Mouse (Mus musculus): ENCODE results near the gene Tas2r115. TPM values are rescaled to one million over a fixed set of nuclear protein-coding genes. Genes with fewer than 3 reads are reported as not detected.
"Not testable (repeated sequence)": the region's sequence is repeated elsewhere in the genome, so short reads cannot be mapped to it uniquely, and the experiment has no call there.

Tas2r115 gene
- not detected in 2 replicates for polyA plus RNA-seq (2012; rRNA removed)

- no peak for DNase-seq (ENCODE audit: low read depth)
Measured at GRCm38 (mm10) chr6:132737935-132738334, at the start of gene Tas2r115. Tas2r115 (minus strand) TSS chr6:132738035.

GRCm38 (mm10) chr6:132778062-132778461, 40.2 kb upstream of the Tas2r115 start, which contains the start of gene Tas2r136:
Tas2r136 (minus strand) TSS chr6:132778162.
- DNase-seq (ENCODE audit: low read depth), result no peak

- no peak for DNase-seq (ENCODE audit: low read depth)
Measured at GRCm38 (mm10) chr6:132761831-132762230, 24.0 kb upstream of the Tas2r115 start, which contains the start of gene Tas2r102. Tas2r102 (plus strand) TSS chr6:132762131.

- no peak for DNase-seq (ENCODE audit: low read depth)
Measured at GRCm38 (mm10) chr6:132754430-132754829, 16.6 kb upstream of the Tas2r115 start, which contains the start of gene Tas2r124. Tas2r124 (plus strand) TSS chr6:132754730.

- DNase-seq (ENCODE audit: low read depth), result no peak
Measured at GRCm38 (mm10) chr6:132750206-132750605, 12.4 kb upstream of the Tas2r115 start.

- DNase-seq (ENCODE audit: low read depth), result no peak
Measured at GRCm38 (mm10) chr6:132711828-132712227, 26.0 kb downstream of the Tas2r115 start, which contains the start of gene Tas2r122. Tas2r122 (minus strand) TSS chr6:132711928.

- no peak for DNase-seq (ENCODE audit: low read depth)
Measured at GRCm38 (mm10) chr6:132700907-132701306, 36.9 kb downstream of the Tas2r115 start, which contains the start of gene Tas2r121. Tas2r121 (minus strand) TSS chr6:132701007.

- DNase-seq (ENCODE audit: low read depth), result not testable (repeated sequence)
Measured at GRCm38 (mm10) chr6:132691596-132691995, 46.2 kb downstream of the Tas2r115 start.

Other genes with a start within 250 kb of the Tas2r115 start
- gene Prh1, start 168.2 kb downstream of the Tas2r115 start, polyA plus RNA-seq (2012; rRNA removed), result not detected in 2 replicates
- gene Prp2, start 142.1 kb downstream of the Tas2r115 start, polyA plus RNA-seq (2012; rRNA removed), result not detected in 2 replicates
- gene A630073D07Rik, start 86.5 kb downstream of the Tas2r115 start, polyA plus RNA-seq (2012; rRNA removed), result not detected in 2 replicates
- not detected in 2 replicates for gene Tas2r120, start 81.1 kb downstream of the Tas2r115 start, polyA plus RNA-seq (2012; rRNA removed)
- gene Tas2r121, start 37.0 kb downstream of the Tas2r115 start, polyA plus RNA-seq (2012; rRNA removed), result not detected in 2 replicates
- gene Tas2r122, start 26.1 kb downstream of the Tas2r115 start, polyA plus RNA-seq (2012; rRNA removed), result not detected in 2 replicates
- gene Tas2r124, start 16.7 kb upstream of the Tas2r115 start, polyA plus RNA-seq (2012; rRNA removed), result not detected in 2 replicates
- gene Tas2r102, start 24.1 kb upstream of the Tas2r115 start, polyA plus RNA-seq (2012; rRNA removed), result not detected in 2 replicates
- gene Tas2r136, start 40.1 kb upstream of the Tas2r115 start, polyA plus RNA-seq (2012; rRNA removed), result not detected in 2 replicates
- gene Tas2r117, start 64.8 kb upstream of the Tas2r115 start, polyA plus RNA-seq (2012; rRNA removed), result not detected in 2 replicates
- not detected in 2 replicates for gene Tas2r123, start 109.1 kb upstream of the Tas2r115 start, polyA plus RNA-seq (2012; rRNA removed)
- gene Tas2r116, start 117.4 kb upstream of the Tas2r115 start, polyA plus RNA-seq (2012; rRNA removed), result not detected in 2 replicates
- gene Tas2r110, start 130.0 kb upstream of the Tas2r115 start, polyA plus RNA-seq (2012; rRNA removed), result not detected in 2 replicates
- not detected in 2 replicates for gene Tas2r113, start 155.0 kb upstream of the Tas2r115 start, polyA plus RNA-seq (2012; rRNA removed)
- gene Tas2r125, start 171.6 kb upstream of the Tas2r115 start, polyA plus RNA-seq (2012; rRNA removed), result not detected in 2 replicates
- not detected in 2 replicates for gene Tas2r129, start 213.1 kb upstream of the Tas2r115 start, polyA plus RNA-seq (2012; rRNA removed)
- not detected in 2 replicates for gene Tas2r131, start 219.9 kb upstream of the Tas2r115 start, polyA plus RNA-seq (2012; rRNA removed)
- not detected in 2 replicates for gene Tas2r109, start 242.9 kb upstream of the Tas2r115 start, polyA plus RNA-seq (2012; rRNA removed)